8 mouse cellular contexts compared by ENCODE assay signal in the genomic region with DNA sequence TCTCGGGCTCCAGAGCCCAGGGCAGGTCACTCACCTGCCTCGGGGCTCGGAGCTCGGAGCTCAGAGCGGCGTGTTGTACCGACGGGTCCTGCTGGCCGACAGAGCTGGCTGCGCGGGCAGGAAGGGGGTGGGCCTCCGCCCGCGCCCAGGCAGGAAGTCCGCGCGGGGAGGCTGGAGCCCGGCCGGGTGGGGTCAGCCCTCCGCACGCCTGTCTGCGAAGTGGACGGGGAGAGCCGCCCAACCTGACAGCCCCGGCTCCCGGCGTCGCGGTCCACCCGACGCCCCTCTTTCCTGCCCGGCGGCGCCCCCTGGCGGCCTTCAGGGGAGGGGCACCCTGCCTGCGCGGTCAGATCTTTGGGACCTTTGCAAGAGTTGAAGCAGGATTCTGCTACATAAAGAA. TPM values are rescaled to one million over a fixed set of nuclear protein-coding genes. Genes with fewer than 3 reads are reported as not detected.
A peak's percentile ranks its signal among the peaks of the same experiment; 100 is the strongest.
DNase-seq lines count a peak whose midpoint lies in the region; ATAC-seq and TF ChIP-seq lines count a peak whose summit lies in the region.
"Had no signal": no experiment of that assay in that cellular context is flagged by ENCODE, and none has a peak within 500 bp of the region (broad histone marks: within the 10 kb centered on the region; RNA-seq: fewer than 3 reads in every experiment).

No protein-coding gene starts in this region.

- DNase-seq in MN1 (ENCODE audit: low spot score) = peak; percentile 86
- peak; percentile 13 for DNase-seq in brain, adult 2 months (ENCODE audit: low read depth, low spot score)
- peak; percentile 88 for DNase-seq in gastrocnemius, adult 2 months
- DNase-seq in limb, embryonic 11.5 days (ENCODE audit: low spot score) = peak; percentile 90
- peak; percentile 72 to 83 for DNase-seq in spleen, adult 18-20 months

- peak overlapping the region; percentile 81 for H3K27ac ChIP-seq in gastrocnemius, adult 2 months
- no peak overlapping the region for H3K27ac ChIP-seq in hindbrain, embryonic 15.5 days (replicated peaks)
- peak overlapping the region; percentile 2; the same call in 1 of the 2 replicates for H3K27ac ChIP-seq in limb, embryonic 11.5 days (replicated peaks; ENCODE audit: low read depth, low read length)
- 0 out of 2 replicates have a peak overlapping the region, but pooled peaks have one; percentile 30 for H3K27ac ChIP-seq in midbrain, embryonic 12.5 days (replicated peaks)

- peak; percentile 100; the same call in 1 of the 2 replicates for TF ChIP-seq CTCF in gastrocnemius, adult 2 months (IDR thresholded peaks at IDR 0.05)

- H3K36me3 ChIP-seq in hindbrain, embryonic 15.5 days = no peaks in the 10 kb centered on the region
- no peaks in the 10 kb centered on the region for H3K36me3 ChIP-seq in limb, embryonic 11.5 days (ENCODE audit: control insufficient read depth, insufficient read depth, low read length)
- H3K36me3 ChIP-seq in midbrain, embryonic 12.5 days = no peaks in the 10 kb centered on the region

- ATAC-seq in hindbrain, embryonic 15.5 days (ENCODE audit: low FRiP score, low read depth) = peak; percentile 49; the same call in 1 of the 2 replicates
- ATAC-seq in limb, embryonic 11.5 days (ENCODE audit: insufficient number of reproducible peaks, low FRiP score, low TSS enrichment, low read depth) = peak; percentile 72; the same call in 1 of the 2 replicates
- ATAC-seq in midbrain, embryonic 12.5 days (ENCODE audit: low FRiP score, low read depth) = 0 out of 2 replicates have a peak, but pooled peaks have one; percentile 48

- peak overlapping the region; percentile 74 for H3K4me3 ChIP-seq in gastrocnemius, adult 2 months
- peak overlapping the region; percentile 32 for H3K4me3 ChIP-seq in hindbrain, embryonic 15.5 days
- H3K4me3 ChIP-seq in limb, embryonic 11.5 days (ENCODE audit: low read depth, low read length) = peak overlapping the region; percentile 44
- H3K4me3 ChIP-seq in midbrain, embryonic 12.5 days = peak overlapping the region; percentile 36

- 2% methylated on average over 37 of the region's 37 CpGs for WGBS in hindbrain, embryonic 15.5 days
- WGBS in limb, embryonic 11.5 days = 1% methylated on average over 36 of the region's 37 CpGs
- 3% methylated on average over 37 of the region's 37 CpGs for WGBS in midbrain, embryonic 12.5 days

- peak overlapping the region; percentile 52 for H3K4me2 ChIP-seq in hindbrain, embryonic 15.5 days
- peak overlapping the region; percentile 49 for H3K4me2 ChIP-seq in limb, embryonic 11.5 days (ENCODE audit: low read depth, severe bottlenecking)
- peak overlapping the region; percentile 47 for H3K4me2 ChIP-seq in midbrain, embryonic 12.5 days (replicated peaks)

- H3K27me3 ChIP-seq in hindbrain, embryonic 15.5 days = peaks cover 32% of the 10 kb centered on the region; the same call in 1 of the 2 replicates
- H3K27me3 ChIP-seq in limb, embryonic 11.5 days (ENCODE audit: control insufficient read depth, insufficient read depth, low read length) = no peaks in the 10 kb centered on the region
- peaks cover 74% of the 10 kb centered on the region for H3K27me3 ChIP-seq in midbrain, embryonic 12.5 days

- intact Hi-C loops in gastrocnemius, adult 2 months (cut with DNase I) = loop anchor here (1.0 kb wide), 1 partner anchor 13 kb away; no protein-coding TSS in a partner anchor

- no peaks in the 10 kb centered on the region for H3K9me3 ChIP-seq in hindbrain, embryonic 15.5 days
- no peaks in the 10 kb centered on the region for H3K9me3 ChIP-seq in limb, embryonic 11.5 days (ENCODE audit: control insufficient read depth, low read length)
- H3K9me3 ChIP-seq in midbrain, embryonic 12.5 days = no peaks in the 10 kb centered on the region

- 0 out of 2 replicates have a peak, but pooled peaks cover 7% of the 10 kb centered on the region for H3K4me1 ChIP-seq in hindbrain, embryonic 15.5 days (replicated peaks)
- peaks cover 36% of the 10 kb centered on the region for H3K4me1 ChIP-seq in limb, embryonic 11.5 days (ENCODE audit: control insufficient read depth, insufficient read depth, low read length)
- peaks cover 12% of the 10 kb centered on the region for H3K4me1 ChIP-seq in midbrain, embryonic 12.5 days

- H3K9ac ChIP-seq in hindbrain, embryonic 15.5 days = no peak overlapping the region
- H3K9ac ChIP-seq in limb, embryonic 11.5 days (ENCODE audit: low read length) = peak overlapping the region; percentile 50
- peak overlapping the region; percentile 46; the same call in 1 of the 2 replicates for H3K9ac ChIP-seq in midbrain, embryonic 12.5 days (replicated peaks)

RNA-seq across cellular contexts. Expression of a gene that starts 20.4 kb away (rescaled TPM):
- under 1 TPM; 0.06 to 0.28 TPM for total RNA-seq in gastrocnemius, adult 2 months (2021)
- 0.39 and 0.49 TPM in 2 replicates for polyA plus RNA-seq in hindbrain, embryonic 15.5 days (2015; fragmentation: Nextera tagmentation; extraction: Ambion mirVana)
- 0.26 and 0.43 TPM in 2 replicates for polyA plus RNA-seq in limb, embryonic 11.5 days (2014; fragmentation: Nextera tagmentation; extraction: Ambion mirVana)
- 0.62 and 0.73 TPM in 2 replicates for polyA plus RNA-seq in midbrain, embryonic 12.5 days (2016; fragmentation: Nextera tagmentation; extraction: Ambion mirVana)

RNA-seq across cellular contexts. Expression of a gene that starts 26.1 kb away (rescaled TPM):
- not detected for total RNA-seq in gastrocnemius, adult 2 months (2021)
- 6.6 and 17.2 TPM in 2 replicates for polyA plus RNA-seq in hindbrain, embryonic 15.5 days (2015; fragmentation: Nextera tagmentation; extraction: Ambion mirVana)
- 0.21 and 0.44 TPM in 2 replicates for polyA plus RNA-seq in limb, embryonic 11.5 days (2014; fragmentation: Nextera tagmentation; extraction: Ambion mirVana)
- 3.0 and 3.9 TPM in 2 replicates for polyA plus RNA-seq in midbrain, embryonic 12.5 days (2016; fragmentation: Nextera tagmentation; extraction: Ambion mirVana)
- total RNA-seq: neutrophil, adult 5-6 weeks had no signal

RNA-seq across cellular contexts. Expression of a gene that starts 27.9 kb away (rescaled TPM):
- total RNA-seq in gastrocnemius, adult 2 months (2021) = not detected
- 0.67 and 1.2 TPM in 2 replicates for polyA plus RNA-seq in hindbrain, embryonic 15.5 days (2015; fragmentation: Nextera tagmentation; extraction: Ambion mirVana)
- polyA plus RNA-seq in limb, embryonic 11.5 days (2014; fragmentation: Nextera tagmentation; extraction: Ambion mirVana) = 0.12 and 0.26 TPM in 2 replicates
- 1.2 TPM in 2 replicates for polyA plus RNA-seq in midbrain, embryonic 12.5 days (2016; fragmentation: Nextera tagmentation; extraction: Ambion mirVana)
- total RNA-seq: neutrophil, adult 5-6 weeks had no signal

RNA-seq across cellular contexts. Expression of a gene that starts 55.3 kb away (rescaled TPM):
- 1 to 10 TPM; 6.3 to 8.4 TPM for total RNA-seq in gastrocnemius, adult 2 months (2021)
- 10.3 and 10.9 TPM in 2 replicates for polyA plus RNA-seq in hindbrain, embryonic 15.5 days (2015; fragmentation: Nextera tagmentation; extraction: Ambion mirVana)
- polyA plus RNA-seq in limb, embryonic 11.5 days (2014; fragmentation: Nextera tagmentation; extraction: Ambion mirVana) = 9.4 and 11.3 TPM in 2 replicates
- polyA plus RNA-seq in midbrain, embryonic 12.5 days (2016; fragmentation: Nextera tagmentation; extraction: Ambion mirVana) = 8.9 and 12.6 TPM in 2 replicates

Comparison
In these comparisons a context has a peak if more than half of its experiments do, and no peak if none do; other contexts are left out.
1. DNase-seq: peak in every context shown above with its lines; median percentile 90 in limb, embryonic 11.5 days; 88 in gastrocnemius, adult 2 months; 86 in MN1; 78 in spleen, adult 18-20 months; 13 in brain, adult 2 months.